Mouse (Mus musculus): ENCODE measurements around the gene Umad1. TPM values are rescaled to one million over a fixed set of nuclear protein-coding genes. Genes with fewer than 3 reads are reported as not detected.

Gene Umad1
- total and polyA plus RNA-seq, 3 experiments = 6.1 to 18.1 (median 7.0) TPM

GRCm38 (mm10) chr6:8497868-8498257, 238.8 kb downstream of the Umad1 start:
- Histone ChIP-seq H3K36me3 (replicated peaks) (no peaks in the 10 kb centered on the region), H3K4me1 (ENCODE audit: insufficient read depth, low read depth, low read length) (peaks cover 26% of the 10 kb centered on the region), H3K9me3 (replicated peaks) (no peaks in the 10 kb centered on the region), H3K27me3 (ENCODE audit: insufficient read depth, low read length) (no peaks in the 10 kb centered on the region), H3K4me3 (ENCODE audit: low read depth, low read length) (no peak overlapping the region)
- DNase-seq (ENCODE audit: low spot score) (no peak), ATAC-seq (ENCODE audit: extremely low read depth, insufficient number of reproducible peaks, low FRiP score, poor library complexity, severe bottlenecking) (no peak)
- no peak for TF ChIP-seq GATA1 (IDR thresholded peaks at IDR 0.05; ENCODE audit: borderline replicate concordance, low read length)
- TF ChIP-seq CTCF (IDR thresholded peaks at IDR 0.05; ENCODE audit: low read depth, low read length) = no peak
- no peak for TF ChIP-seq POLR2AphosphoS5 (IDR thresholded peaks at IDR 0.05; ENCODE audit: insufficient replicate concordance, low read depth, low read length)

GRCm38 (mm10) chr6:8498961-8499360, 239.9 kb downstream of the Umad1 start:
- ATAC-seq (ENCODE audit: extremely low read depth, insufficient number of reproducible peaks, low FRiP score, poor library complexity, severe bottlenecking) (no peak), DNase-seq (ENCODE audit: low spot score) (no peak)
- Histone ChIP-seq H3K9me3 (replicated peaks) (no peaks in the 10 kb centered on the region), H3K36me3 (replicated peaks) (no peaks in the 10 kb centered on the region), H3K4me3 (ENCODE audit: low read depth, low read length) (no peak overlapping the region), H3K4me1 (ENCODE audit: insufficient read depth, low read depth, low read length) (peaks cover 27% of the 10 kb centered on the region), H3K27me3 (ENCODE audit: insufficient read depth, low read length) (no peaks in the 10 kb centered on the region)
- TF ChIP-seq POLR2AphosphoS5 (IDR thresholded peaks at IDR 0.05; ENCODE audit: insufficient replicate concordance, low read depth, low read length) (no peak), GATA1 (IDR thresholded peaks at IDR 0.05; ENCODE audit: borderline replicate concordance, low read length) (no peak), GATA2 (IDR thresholded peaks at IDR 0.05; ENCODE audit: borderline replicate concordance, low read depth, low read length) (no peak), TAL1 (conservative IDR thresholded peaks at IDR 0.05; ENCODE audit: low read depth, low read length) (no peak), CTCF (IDR thresholded peaks at IDR 0.05; ENCODE audit: low read depth, low read length) (no peak)

GRCm38 (mm10) chr6:8503953-8504352, 244.9 kb downstream of the Umad1 start:
- Histone ChIP-seq H3K4me3 (ENCODE audit: low read depth, low read length) (no peak overlapping the region), H3K4me1 (ENCODE audit: insufficient read depth, low read depth, low read length) (peaks cover 50% of the 10 kb centered on the region), H3K9me3 (replicated peaks) (no peaks in the 10 kb centered on the region), H3K36me3 (replicated peaks) (no peaks in the 10 kb centered on the region), H3K27me3 (ENCODE audit: insufficient read depth, low read length) (no peaks in the 10 kb centered on the region)
- DNase-seq (ENCODE audit: low spot score) (no peak), ATAC-seq (ENCODE audit: extremely low read depth, insufficient number of reproducible peaks, low FRiP score, poor library complexity, severe bottlenecking) (no peak)
- TF ChIP-seq POLR2AphosphoS5 (IDR thresholded peaks at IDR 0.05; ENCODE audit: insufficient replicate concordance, low read depth, low read length) (no peak), GATA2 (IDR thresholded peaks at IDR 0.05; ENCODE audit: borderline replicate concordance, low read depth, low read length) (no peak), TAL1 (conservative IDR thresholded peaks at IDR 0.05; ENCODE audit: low read depth, low read length) (no peak), CTCF (IDR thresholded peaks at IDR 0.05; ENCODE audit: low read depth, low read length) (no peak), GATA1 (IDR thresholded peaks at IDR 0.05; ENCODE audit: borderline replicate concordance, low read length) (no peak)

GRCm38 (mm10) chr6:8504521-8505228, 245.6 kb downstream of the Umad1 start:
- H3K36me3 ChIP-seq (replicated peaks) = no peaks in the 10 kb centered on the region
- H3K4me3 ChIP-seq (ENCODE audit: low read depth, low read length) = no peak overlapping the region
- peaks cover 50% of the 10 kb centered on the region for H3K4me1 ChIP-seq (ENCODE audit: insufficient read depth, low read depth, low read length)
- ATAC-seq (ENCODE audit: extremely low read depth, insufficient number of reproducible peaks, low FRiP score, poor library complexity, severe bottlenecking) (no peak), DNase-seq (ENCODE audit: low spot score) (no peak)
- no peaks in the 10 kb centered on the region for H3K9me3 ChIP-seq (replicated peaks)
- no peaks in the 10 kb centered on the region for H3K27me3 ChIP-seq (ENCODE audit: insufficient read depth, low read length)
- TF ChIP-seq CTCF (IDR thresholded peaks at IDR 0.05; ENCODE audit: low read depth, low read length) (no peak), GATA2 (IDR thresholded peaks at IDR 0.05; ENCODE audit: borderline replicate concordance, low read depth, low read length) (no peak), POLR2AphosphoS5 (IDR thresholded peaks at IDR 0.05; ENCODE audit: insufficient replicate concordance, low read depth, low read length) (no peak), GATA1 (IDR thresholded peaks at IDR 0.05; ENCODE audit: borderline replicate concordance, low read length) (no peak), TAL1 (conservative IDR thresholded peaks at IDR 0.05; ENCODE audit: low read depth, low read length) (no peak)

- peaks cover 3% of the 10 kb centered on the region for H3K36me3 ChIP-seq (replicated peaks)
These were observed 247.5 kb downstream of the Umad1 start for GRCm38 (mm10) chr6:8506631-8507030.

More at GRCm38 (mm10) chr6:8506631-8507030, 247.5 kb downstream of the Umad1 start:
- no peak for TF ChIP-seq TAL1 (conservative IDR thresholded peaks at IDR 0.05; ENCODE audit: low read depth, low read length)
- no peak for TF ChIP-seq CTCF (IDR thresholded peaks at IDR 0.05; ENCODE audit: low read depth, low read length)
- no peaks in the 10 kb centered on the region for H3K9me3 ChIP-seq (replicated peaks)
- no peak for ATAC-seq (ENCODE audit: extremely low read depth, insufficient number of reproducible peaks, low FRiP score, poor library complexity, severe bottlenecking)
- peaks cover 39% of the 10 kb centered on the region for H3K4me1 ChIP-seq (ENCODE audit: insufficient read depth, low read depth, low read length)
- H3K27me3 ChIP-seq (ENCODE audit: insufficient read depth, low read length) = no peaks in the 10 kb centered on the region
- DNase-seq (ENCODE audit: low spot score) = no peak
- no peak overlapping the region for H3K4me3 ChIP-seq (ENCODE audit: low read depth, low read length)

Other genes with a start within 250 kb of the Umad1 start
- not detected in 2 replicates for gene Col28a1, start 66.7 kb upstream of the Umad1 start, total RNA-seq (2014; fragmentation: Nextera tagmentation)
- 0.12 and 1.1 TPM in 2 replicates for gene Col28a1, start 66.7 kb upstream of the Umad1 start, total RNA-seq (2017)
- gene Col28a1, start 66.7 kb upstream of the Umad1 start, polyA plus RNA-seq (2012) = not detected in 2 replicates
- gene Mios, start 50.1 kb upstream of the Umad1 start, total RNA-seq (2014; fragmentation: Nextera tagmentation) = 38.1 and 38.8 TPM in 2 replicates
- gene Mios, start 50.1 kb upstream of the Umad1 start, total RNA-seq (2017) = 19.9 and 23.7 TPM in 2 replicates
- gene Mios, start 50.1 kb upstream of the Umad1 start, polyA plus RNA-seq (2012) = 5.2 and 7.2 TPM in 2 replicates
- 20.2 and 21.6 TPM in 2 replicates for gene Rpa3, start 115 bp upstream of the Umad1 start, total RNA-seq (2014; fragmentation: Nextera tagmentation)
- 227 and 304 TPM in 2 replicates for gene Rpa3, start 115 bp upstream of the Umad1 start, total RNA-seq (2017)
- gene Rpa3, start 115 bp upstream of the Umad1 start, polyA plus RNA-seq (2012) = 1.9 and 2.3 TPM in 2 replicates
- gene Gm45062, start 162 bp downstream of the Umad1 start, total RNA-seq (2014; fragmentation: Nextera tagmentation) = 88.3 and 98.3 TPM in 2 replicates
- 41.5 and 57.6 TPM in 2 replicates for gene Gm45062, start 162 bp downstream of the Umad1 start, total RNA-seq (2017)
- not detected in 2 replicates for gene Gm45062, start 162 bp downstream of the Umad1 start, polyA plus RNA-seq (2012)

Data from G1E (cell line).